Mouse (Mus musculus) left cerebral cortex, adult 2 months (tissue): ENCODE results near the gene Kat14. TPM values are rescaled to one million over a fixed set of nuclear protein-coding genes. Genes with fewer than 3 reads are reported as not detected.

ENCODE experiments used
- DNase-seq, 2 experiments: peaks; one replicate each; pipeline ENCODE4 v3.0.0; 2021 to 2022; ENCODE audit warnings: low spot score in 2 of 2, mixed read lengths in 1 of 2; ENCODE audit errors: extremely low spot score in 1 of 2
- H3K27ac ChIP-seq: fragments of 200-600 bp; 2 replicates; pipeline ENCODE4 v1.8.1; 2022
- H3K4me3 ChIP-seq: fragments of 200-600 bp; 2 replicates; pipeline ENCODE4 v1.8.1; 2022
- CTCF ChIP-seq: fragments of 200-600 bp; IDR thresholded peaks from 2 replicates; pipeline ENCODE4 v1.8.1; 2022; ENCODE audit warnings: antibody characterized with exemption, mild to moderate bottlenecking, moderate library complexity
- intact Hi-C: fragments of 180-260 bp; cut with DNase I; formaldehyde crosslinking; loops from one replicate; pipeline ENCODE4 v1.15.1; 2025
- total RNA-seq, 2 experiments: library from RNA; stranded (reverse); gene quantifications; 2 replicates each; pipeline ENCODE4 v1.2.3; 2021

Kat14 gene
- total RNA-seq, 2 experiments from 2014 or later = 38.8 to 40.2 TPM

DNA sequence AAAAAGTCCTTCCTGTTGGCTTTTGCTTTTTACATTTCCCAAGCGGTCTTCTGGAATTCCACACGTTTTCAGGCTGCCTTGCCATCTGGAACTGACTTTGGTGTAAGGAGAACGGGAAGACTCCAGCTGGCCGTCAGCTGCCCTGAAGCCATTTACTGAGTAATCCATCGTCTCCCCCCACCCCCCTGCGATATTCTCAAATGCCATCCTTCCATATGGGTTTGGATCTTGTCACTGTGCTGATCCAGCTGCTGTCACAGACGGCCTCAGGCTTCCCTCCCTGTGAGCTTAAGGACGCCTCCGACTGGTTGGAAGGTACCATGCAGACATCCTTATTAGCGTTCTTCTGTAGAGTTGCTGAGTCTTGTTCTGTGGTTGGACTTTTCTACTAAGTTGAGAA lies 66.9 kb downstream of the Kat14 start:
- no peak for DNase-seq
- TF ChIP-seq CTCF = no peak
- intact Hi-C loops = no loop called here
- no peak overlapping the region for H3K4me3 ChIP-seq
- H3K27ac ChIP-seq = no peak overlapping the region

DNA sequence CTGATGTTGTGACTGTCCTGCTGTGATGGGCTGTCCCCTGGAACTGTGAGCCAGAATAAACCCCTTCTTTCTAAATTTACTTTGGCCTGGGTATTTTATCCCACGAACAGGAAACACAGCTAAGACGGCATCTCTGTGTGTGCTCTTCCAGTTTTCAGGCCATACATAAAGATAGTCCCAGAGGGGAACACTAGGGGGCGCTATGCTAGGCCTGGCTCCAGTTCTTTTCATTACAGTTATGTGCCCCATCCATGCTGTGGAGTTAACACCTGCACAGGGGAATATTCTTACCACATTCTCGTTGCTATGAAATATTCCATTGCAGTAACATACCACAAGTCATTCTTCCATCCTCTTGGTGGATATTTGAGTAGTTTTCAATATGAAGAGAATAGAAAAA lies 69.6 kb downstream of the Kat14 start:
- H3K27ac ChIP-seq = no peak overlapping the region
- H3K4me3 ChIP-seq = no peak overlapping the region
- DNase-seq = no peak
- intact Hi-C loops = no loop called here
- TF ChIP-seq CTCF = peak; percentile 35

DNA sequence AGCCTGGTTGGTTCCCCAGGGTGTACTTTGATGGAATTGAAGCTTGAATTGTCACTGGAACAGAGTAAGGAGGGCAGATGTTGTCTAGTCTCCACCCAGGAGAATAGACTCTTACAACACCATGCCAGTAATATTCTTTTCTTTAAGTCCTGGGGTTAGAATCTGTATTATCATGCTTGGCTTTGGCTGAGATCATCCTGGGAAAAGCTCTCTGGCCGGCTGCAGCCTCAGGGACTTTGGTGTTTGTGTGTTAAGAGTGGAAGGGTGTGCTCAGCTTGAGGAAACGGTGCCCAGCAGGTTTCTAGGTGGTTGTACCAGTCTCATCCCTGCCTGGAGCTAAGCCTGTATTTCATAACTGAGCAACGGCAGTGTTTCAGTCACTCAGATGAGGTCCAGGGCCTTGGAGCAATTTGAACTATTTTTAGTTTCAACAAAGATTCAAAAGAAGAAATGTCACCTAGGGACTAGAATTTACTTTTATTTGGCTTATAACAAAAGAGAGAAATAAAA lies 70.5 kb downstream of the Kat14 start:
- DNase-seq = no peak
- Histone ChIP-seq H3K27ac (no peak overlapping the region), H3K4me3 (no peak overlapping the region)
- intact Hi-C loops = no loop called here
- no peak for TF ChIP-seq CTCF

DNA sequence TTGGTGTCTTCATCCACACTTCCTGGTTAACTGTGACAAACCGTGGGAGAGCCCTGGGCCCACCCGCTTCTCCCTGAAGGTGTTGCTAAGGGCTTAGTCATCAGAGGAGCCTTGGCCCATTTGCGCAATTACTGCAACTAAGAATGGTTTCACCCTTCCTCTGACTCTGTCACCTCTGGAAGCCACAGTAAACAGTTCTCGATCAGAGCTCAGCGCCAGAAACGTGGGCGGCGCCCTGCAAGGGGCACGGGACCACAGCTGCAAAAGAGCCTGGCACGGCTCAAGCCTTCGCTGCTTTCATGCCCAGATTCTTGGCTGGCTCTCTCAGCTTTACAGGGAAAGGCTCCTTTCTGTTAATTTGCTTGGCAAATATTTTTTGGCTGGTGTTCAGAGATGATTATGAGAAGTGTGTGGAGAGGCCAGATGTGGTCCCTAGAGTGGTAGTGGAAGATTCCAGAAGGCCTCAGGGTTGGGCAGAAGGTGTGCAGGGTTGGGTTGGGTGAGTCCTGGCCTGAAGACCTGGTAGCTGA lies 72.7 kb downstream of the Kat14 start:
- peak overlapping the region; percentile 65 for H3K27ac ChIP-seq
- no peak for TF ChIP-seq CTCF
- peak; percentile 57 to 59 for DNase-seq
- no peak overlapping the region for H3K4me3 ChIP-seq
- intact Hi-C loops = loop anchor here (2.0 to 5.0 kb wide), 2 partner anchors 27 to 149 kb away; no protein-coding TSS in a partner anchor

DNA sequence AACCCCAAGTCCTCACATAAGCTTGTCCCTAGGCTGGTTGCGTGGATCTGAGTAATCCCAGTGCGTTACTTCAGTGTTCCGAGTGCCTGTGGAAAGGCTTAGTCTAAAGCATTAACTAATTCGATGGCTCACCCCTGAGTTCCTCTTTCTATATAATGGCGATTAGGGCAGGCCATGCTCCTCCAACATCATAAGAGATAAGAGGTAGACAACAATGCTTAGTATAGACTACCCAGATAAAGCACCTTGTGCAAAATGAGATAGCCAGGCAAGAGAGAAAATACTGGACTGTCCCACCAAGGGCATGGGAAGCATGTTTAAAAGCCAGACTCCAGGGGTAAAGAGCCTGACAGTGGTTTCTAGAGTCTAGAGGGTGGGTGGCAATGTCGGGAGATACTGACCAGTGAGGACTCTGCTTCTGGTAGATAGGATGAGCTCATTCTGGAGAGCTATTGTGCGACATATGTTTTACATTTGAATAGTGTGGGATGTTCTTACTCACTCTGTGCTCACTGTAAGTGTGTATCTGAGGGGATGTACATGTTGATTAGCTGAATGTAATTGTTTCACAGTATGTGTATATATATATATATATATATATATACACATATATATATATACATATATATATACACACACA lies 77.7 kb downstream of the Kat14 start:
- no peak for TF ChIP-seq CTCF
- Histone ChIP-seq H3K4me3 (no peak overlapping the region), H3K27ac (no peak overlapping the region)
- intact Hi-C loops = no loop called here
- no peak for DNase-seq

DNA sequence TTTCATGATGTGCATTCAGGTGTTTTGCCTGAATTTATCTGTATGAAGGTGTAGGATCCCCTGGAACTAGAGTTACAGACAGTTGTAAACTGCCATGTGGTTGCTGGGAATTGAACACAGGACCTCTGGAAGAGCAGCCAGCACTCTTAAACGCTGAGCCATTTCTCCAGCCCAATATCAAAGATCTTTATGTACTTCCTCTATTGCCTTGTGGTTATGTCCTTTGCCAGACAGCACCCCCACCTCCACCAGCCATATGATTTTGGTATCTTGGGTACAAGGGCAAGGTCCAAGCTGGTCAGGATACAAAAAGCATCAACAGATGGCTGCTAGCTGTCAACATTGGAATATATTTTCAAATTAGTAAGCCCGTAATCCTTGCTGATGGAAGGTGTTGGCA lies 81.6 kb downstream of the Kat14 start:
- no peak for DNase-seq
- intact Hi-C loops = loop anchor here (5.0 to 10.0 kb wide), 5 partner anchors 38 to 1338 kb away; no protein-coding TSS in a partner anchor
- H3K27ac ChIP-seq = no peak overlapping the region
- no peak overlapping the region for H3K4me3 ChIP-seq
- no peak for TF ChIP-seq CTCF

DNA sequence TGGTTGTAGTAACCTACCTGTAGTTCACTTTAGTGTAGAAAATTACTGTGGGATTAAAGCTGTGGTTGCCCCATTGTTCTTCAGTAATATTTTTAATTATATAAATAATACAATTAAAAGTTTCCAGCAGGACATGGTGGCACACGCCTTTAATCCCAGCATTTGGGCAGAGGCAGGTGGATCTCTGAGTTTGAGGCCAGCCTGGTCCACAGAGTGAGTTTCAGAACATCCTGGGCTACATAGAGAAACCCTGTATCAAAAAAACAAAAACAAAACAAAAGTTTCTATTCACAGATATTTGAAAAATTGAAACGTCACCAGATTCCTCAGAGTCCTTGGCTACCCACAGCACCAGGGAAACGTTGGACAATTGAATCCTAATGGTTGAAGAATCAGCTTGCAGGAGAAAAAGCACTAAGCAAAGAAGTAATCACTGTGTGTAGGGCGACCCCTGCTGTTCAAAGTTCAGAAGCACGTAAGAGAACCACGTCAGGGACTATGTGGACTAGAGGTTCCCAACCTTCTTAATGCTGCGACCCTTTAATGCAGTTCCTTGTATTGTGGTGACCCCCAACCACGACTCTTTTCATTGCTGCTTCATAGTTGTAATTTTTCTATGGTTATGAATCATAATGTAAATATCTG lies 83.7 kb downstream of the Kat14 start:
- H3K4me3 ChIP-seq = no peak overlapping the region
- TF ChIP-seq CTCF = peak; percentile 91
- no peak overlapping the region for H3K27ac ChIP-seq
- intact Hi-C loops = loop anchor here (2.0 to 10.0 kb wide), 7 partner anchors 40 to 1340 kb away; no protein-coding TSS in a partner anchor
- peak; percentile 79 to 82 for DNase-seq

Other genes with a start within 250 kb of the Kat14 start
- 1 to 10 TPM; 5.4 to 5.7 TPM for gene Mgme1, start 98.3 kb upstream of the Kat14 start, total RNA-seq
- gene Snx5, start 98.1 kb upstream of the Kat14 start, total RNA-seq = 10 to 100 TPM; 77.4 to 87.4 TPM
- 10 to 100 TPM; 10.5 to 11.6 TPM for gene Ovol2, start 36.8 kb upstream of the Kat14 start, total RNA-seq
- 10 to 100 TPM in 1 of 2 experiments, 1 to 10 TPM in 1; 5.4 to 11.0 TPM for gene Pet117, start within 50 bp of the Kat14 start, total RNA-seq
- 100 to 1,000 TPM; 171 to 174 TPM for gene Dzank1, start 158.4 kb downstream of the Kat14 start, total RNA-seq
- gene Polr3f, start 158.7 kb downstream of the Kat14 start, total RNA-seq = 10 to 100 TPM; 24.0 to 28.0 TPM
- 10 to 100 TPM; 26.1 to 26.4 TPM for gene Rbbp9, start 181.9 kb downstream of the Kat14 start, total RNA-seq
- 10 to 100 TPM; 42.6 to 45.8 TPM for gene Sec23b, start 187.2 kb downstream of the Kat14 start, total RNA-seq
- gene Smim26, start 225.1 kb downstream of the Kat14 start, total RNA-seq = 10 to 100 TPM; 44.2 to 46.1 TPM
- 10 to 100 TPM; 63.3 to 64.2 TPM for gene Dtd1, start 230.9 kb downstream of the Kat14 start, total RNA-seq